Mouse (Mus musculus): Measurements from ENCODE around the gene Spsb3. TPM values are rescaled to one million over a fixed set of nuclear protein-coding genes. Genes with fewer than 3 reads are reported as not detected.
A peak's percentile ranks its signal among the peaks of the same experiment; 100 is the strongest.

Spsb3 gene
- total and polyA plus RNA-seq, 3 experiments = 14.4 to 23.3 (median 21.3) TPM

GRCm38 (mm10) chr17:24937266-24937665 is 50.8 kb downstream of the Spsb3 start:
- in situ Hi-C loops (cut with MboI; ENCODE audit: low pct_ligation_motif_present, low pct_unique_long_range_greater_than_20kb, low sequenced_read_pairs) = no loop called here
- dilution Hi-C loops (cut with MboI; ENCODE audit: extremely low pct_ligation_motif_present, extremely low pct_unique_long_range_greater_than_20kb, low sequenced_read_pairs) = no loop called here
- H3K4me2 ChIP-seq (ENCODE audit: insufficient read depth, low read depth, poor library complexity, severe bottlenecking) = peak overlapping the region; percentile 67
- TF ChIP-seq HCFC1 (IDR thresholded peaks at IDR 0.05; ENCODE audit: low read depth, low read length) (no peak), ZC3H11A (IDR thresholded peaks at IDR 0.05; ENCODE audit: low read depth, low read length) (no peak), MAFK (IDR thresholded peaks at IDR 0.05; ENCODE audit: insufficient replicate concordance, low read length) (no peak), IRF4 (IDR thresholded peaks at IDR 0.05; ENCODE audit: low read depth, low read length) (no peak), RCOR1 (conservative IDR thresholded peaks at IDR 0.05; ENCODE audit: low read depth, low read length) (no peak), RAD21 (IDR thresholded peaks at IDR 0.05; ENCODE audit: low read depth, low read length) (no peak), ZKSCAN1 (IDR thresholded peaks at IDR 0.05; ENCODE audit: borderline replicate concordance, low read depth, low read length) (no peak), CTCF (conservative IDR thresholded peaks at IDR 0.05 in 1 of 2, IDR thresholded peaks at IDR 0.05 in 1 of 2; ENCODE audit: low read depth in 2 of 2, low read length in 2 of 2) (peak in 1 of 2 experiments; percentile 47; a peak in 2 of 4 replicates), ZNF384 (IDR thresholded peaks at IDR 0.05; ENCODE audit: low read depth, low read length) (peak; percentile 59; the same call in 1 of the 2 replicates), JUND (conservative IDR thresholded peaks at IDR 0.05; ENCODE audit: low read depth, low read length) (0 out of 2 replicates have a peak, but pooled peaks have one; percentile 7), CHD1 (IDR thresholded peaks at IDR 0.05; ENCODE audit: low read depth, low read length) (no peak), TCF12 (IDR thresholded peaks at IDR 0.05; ENCODE audit: low read depth, low read length) (no peak), PAX5 (IDR thresholded peaks at IDR 0.05; ENCODE audit: low read length) (no peak), NRF1 (IDR thresholded peaks at IDR 0.05; ENCODE audit: low read depth, low read length) (no peak), MAZ (IDR thresholded peaks at IDR 0.05; ENCODE audit: low read depth, low read length) (no peak), ELF1 (IDR thresholded peaks at IDR 0.05; ENCODE audit: low read depth, low read length) (no peak), CHD2 (IDR thresholded peaks at IDR 0.05; ENCODE audit: low read length) (no peak), USF1 (IDR thresholded peaks at IDR 0.05; ENCODE audit: low read depth, low read length) (no peak), E2F4 (IDR thresholded peaks at IDR 0.05; ENCODE audit: insufficient replicate concordance, low read depth, low read length) (no peak), MXI1 (IDR thresholded peaks at IDR 0.05; ENCODE audit: low read depth, low read length) (no peak), USF2 (conservative IDR thresholded peaks at IDR 0.05; ENCODE audit: low read depth, low read length) (no peak)
- H3K4me1 ChIP-seq (ENCODE audit: control insufficient read depth in 1 of 2, insufficient read depth in 2 of 2) = peaks cover 8 to 43% of the 10 kb centered on the region in 2 experiments; a peak in 3 of 4 replicates
- H3K79me2 ChIP-seq (replicated peaks; ENCODE audit: control insufficient read depth, extremely low read depth, insufficient read depth, poor library complexity, severe bottlenecking) = peaks cover 39% of the 10 kb centered on the region
- H3K27me3 ChIP-seq (replicated peaks) = no peaks in the 10 kb centered on the region
- H3K27ac ChIP-seq (ENCODE audit: insufficient read depth, low read depth) = peak overlapping the region; percentile 65
- H3K9me3 ChIP-seq (replicated peaks; ENCODE audit: low read length) = no peaks in the 10 kb centered on the region
- DNase-seq (ENCODE audit: extremely low read depth) = no peak
- peak overlapping the region; percentile 74 to 99 (median 98) for H3K4me3 ChIP-seq (replicated peaks in 1 of 3; ENCODE audit: low read depth in 2 of 3, low read length in 2 of 3, poor library complexity in 1 of 3)
- H3K9ac ChIP-seq (ENCODE audit: insufficient read depth, low read depth) = peak overlapping the region; percentile 88
- H3K36me3 ChIP-seq (replicated peaks in 1 of 2; ENCODE audit: control insufficient read depth in 1 of 2, insufficient read depth in 1 of 2, low read length in 1 of 2) = peaks cover 5 to 33% of the 10 kb centered on the region in 2 experiments

Other genes starting within 250 kb of the Spsb3 start
Only the 20 nearest of the 29 such genes appear.
- 0.80 and 0.89 TPM in 2 replicates for gene Noxo1, start 190.4 kb upstream of the Spsb3 start, total RNA-seq (2012; rRNA removed)
- 0.47 and 0.54 TPM in 2 replicates for gene Noxo1, start 190.4 kb upstream of the Spsb3 start, total RNA-seq (2014; rRNA removed)
- 0.95 and 2.5 TPM in 2 replicates for gene Noxo1, start 190.4 kb upstream of the Spsb3 start, polyA plus RNA-seq (2012; ENCODE audit: insufficient read length, low read depth)
- gene Tbl3, start 179.0 kb upstream of the Spsb3 start, total RNA-seq (2012; rRNA removed) = 98.0 and 122 TPM in 2 replicates
- 99.7 and 105 TPM in 2 replicates for gene Tbl3, start 179.0 kb upstream of the Spsb3 start, total RNA-seq (2014; rRNA removed)
- 101 and 104 TPM in 2 replicates for gene Tbl3, start 179.0 kb upstream of the Spsb3 start, polyA plus RNA-seq (2012; ENCODE audit: insufficient read length, low read depth)
- gene Rnf151, start 168.6 kb upstream of the Spsb3 start, total RNA-seq (2012; rRNA removed) = 0.38 and 0.59 TPM in 2 replicates
- gene Rnf151, start 168.6 kb upstream of the Spsb3 start, total RNA-seq (2014; rRNA removed) = not detected in 2 replicates
- 0.20 and 0.34 TPM in 2 replicates for gene Rnf151, start 168.6 kb upstream of the Spsb3 start, polyA plus RNA-seq (2012; ENCODE audit: insufficient read length, low read depth)
- gene Rps2, start 168.5 kb upstream of the Spsb3 start, total RNA-seq (2012; rRNA removed) = 5,102 and 6,050 TPM in 2 replicates
- 5,117 and 5,410 TPM in 2 replicates for gene Rps2, start 168.5 kb upstream of the Spsb3 start, total RNA-seq (2014; rRNA removed)
- 1,976 and 2,057 TPM in 2 replicates for gene Rps2, start 168.5 kb upstream of the Spsb3 start, polyA plus RNA-seq (2012; ENCODE audit: insufficient read length, low read depth)
- 188 and 207 TPM in 2 replicates for gene Ndufb10, start 162.2 kb upstream of the Spsb3 start, total RNA-seq (2012; rRNA removed)
- 207 and 208 TPM in 2 replicates for gene Ndufb10, start 162.2 kb upstream of the Spsb3 start, total RNA-seq (2014; rRNA removed)
- gene Ndufb10, start 162.2 kb upstream of the Spsb3 start, polyA plus RNA-seq (2012; ENCODE audit: insufficient read length, low read depth) = 136 and 155 TPM in 2 replicates
- gene Rpl3l, start 158.8 kb upstream of the Spsb3 start, total RNA-seq (2012; rRNA removed) = 0.17 TPM in 1 of 2 replicates, not detected in the other
- 0.24 TPM in 1 of 2 replicates, not detected in the other for gene Rpl3l, start 158.8 kb upstream of the Spsb3 start, total RNA-seq (2014; rRNA removed)
- 0.79 and 0.91 TPM in 2 replicates for gene Rpl3l, start 158.8 kb upstream of the Spsb3 start, polyA plus RNA-seq (2012; ENCODE audit: insufficient read length, low read depth)
- 38.4 and 39.7 TPM in 2 replicates for gene Msrb1, start 150.0 kb upstream of the Spsb3 start, total RNA-seq (2012; rRNA removed)
- 21.3 and 26.9 TPM in 2 replicates for gene Msrb1, start 150.0 kb upstream of the Spsb3 start, total RNA-seq (2014; rRNA removed)
- 60.5 and 70.0 TPM in 2 replicates for gene Msrb1, start 150.0 kb upstream of the Spsb3 start, polyA plus RNA-seq (2012; ENCODE audit: insufficient read length, low read depth)
- 0.30 TPM in 1 of 2 replicates, not detected in the other for gene Hs3st6, start 133.7 kb upstream of the Spsb3 start, total RNA-seq (2012; rRNA removed)
- not detected in 2 replicates for gene Hs3st6, start 133.7 kb upstream of the Spsb3 start, total RNA-seq (2014; rRNA removed)
- not detected in 2 replicates for gene Hs3st6, start 133.7 kb upstream of the Spsb3 start, polyA plus RNA-seq (2012; ENCODE audit: insufficient read length, low read depth)
- 0.08 and 0.30 TPM in 2 replicates for gene Meiob, start 82.4 kb upstream of the Spsb3 start, total RNA-seq (2012; rRNA removed)
- gene Meiob, start 82.4 kb upstream of the Spsb3 start, total RNA-seq (2014; rRNA removed) = 0.22 and 0.40 TPM in 2 replicates
- 0.15 and 0.23 TPM in 2 replicates for gene Meiob, start 82.4 kb upstream of the Spsb3 start, polyA plus RNA-seq (2012; ENCODE audit: insufficient read length, low read depth)
- gene Hagh, start 46.5 kb upstream of the Spsb3 start, total RNA-seq (2012; rRNA removed) = 28.1 and 31.0 TPM in 2 replicates
- gene Hagh, start 46.5 kb upstream of the Spsb3 start, total RNA-seq (2014; rRNA removed) = 27.3 and 28.1 TPM in 2 replicates
- gene Hagh, start 46.5 kb upstream of the Spsb3 start, polyA plus RNA-seq (2012; ENCODE audit: insufficient read length, low read depth) = 18.1 and 18.9 TPM in 2 replicates
- gene Fahd1, start 36.3 kb upstream of the Spsb3 start, total RNA-seq (2012; rRNA removed) = 8.0 and 8.2 TPM in 2 replicates
- 6.3 and 7.3 TPM in 2 replicates for gene Fahd1, start 36.3 kb upstream of the Spsb3 start, total RNA-seq (2014; rRNA removed)
- 5.2 and 5.8 TPM in 2 replicates for gene Fahd1, start 36.3 kb upstream of the Spsb3 start, polyA plus RNA-seq (2012; ENCODE audit: insufficient read length, low read depth)
- 5.5 and 9.8 TPM in 2 replicates for gene Igfals, start 20.6 kb upstream of the Spsb3 start, total RNA-seq (2012; rRNA removed)
- 5.0 and 5.4 TPM in 2 replicates for gene Igfals, start 20.6 kb upstream of the Spsb3 start, total RNA-seq (2014; rRNA removed)
- 5.1 and 6.3 TPM in 2 replicates for gene Igfals, start 20.6 kb upstream of the Spsb3 start, polyA plus RNA-seq (2012; ENCODE audit: insufficient read length, low read depth)
- gene Nubp2, start 294 bp upstream of the Spsb3 start, total RNA-seq (2012; rRNA removed) = 70.9 and 86.9 TPM in 2 replicates
- 74.3 and 89.1 TPM in 2 replicates for gene Nubp2, start 294 bp upstream of the Spsb3 start, total RNA-seq (2014; rRNA removed)
- 109 and 124 TPM in 2 replicates for gene Nubp2, start 294 bp upstream of the Spsb3 start, polyA plus RNA-seq (2012; ENCODE audit: insufficient read length, low read depth)
- 19.7 and 33.1 TPM in 2 replicates for gene Eme2, start 8.4 kb downstream of the Spsb3 start, total RNA-seq (2012; rRNA removed)
- 12.7 and 13.5 TPM in 2 replicates for gene Eme2, start 8.4 kb downstream of the Spsb3 start, total RNA-seq (2014; rRNA removed)
- 16.9 and 19.1 TPM in 2 replicates for gene Eme2, start 8.4 kb downstream of the Spsb3 start, polyA plus RNA-seq (2012; ENCODE audit: insufficient read length, low read depth)
- gene Mrps34, start 8.5 kb downstream of the Spsb3 start, total RNA-seq (2012; rRNA removed) = 57.2 and 61.7 TPM in 2 replicates
- 50.9 and 56.5 TPM in 2 replicates for gene Mrps34, start 8.5 kb downstream of the Spsb3 start, total RNA-seq (2014; rRNA removed)
- 73.5 and 80.5 TPM in 2 replicates for gene Mrps34, start 8.5 kb downstream of the Spsb3 start, polyA plus RNA-seq (2012; ENCODE audit: insufficient read length, low read depth)
- gene Nme3, start 9.9 kb downstream of the Spsb3 start, total RNA-seq (2012; rRNA removed) = 16.7 and 22.0 TPM in 2 replicates
- gene Nme3, start 9.9 kb downstream of the Spsb3 start, total RNA-seq (2014; rRNA removed) = 11.4 and 11.9 TPM in 2 replicates
- gene Nme3, start 9.9 kb downstream of the Spsb3 start, polyA plus RNA-seq (2012; ENCODE audit: insufficient read length, low read depth) = 13.8 and 14.4 TPM in 2 replicates
- gene Mapk8ip3, start 50.3 kb downstream of the Spsb3 start, total RNA-seq (2012; rRNA removed) = 34.1 and 34.2 TPM in 2 replicates
- gene Mapk8ip3, start 50.3 kb downstream of the Spsb3 start, total RNA-seq (2014; rRNA removed) = 14.5 and 15.8 TPM in 2 replicates
- 41.4 and 44.0 TPM in 2 replicates for gene Mapk8ip3, start 50.3 kb downstream of the Spsb3 start, polyA plus RNA-seq (2012; ENCODE audit: insufficient read length, low read depth)
- 33.5 and 48.9 TPM in 2 replicates for gene Jpt2, start 74.0 kb downstream of the Spsb3 start, total RNA-seq (2012; rRNA removed)
- gene Jpt2, start 74.0 kb downstream of the Spsb3 start, total RNA-seq (2014; rRNA removed) = 67.6 and 70.9 TPM in 2 replicates
- 60.2 and 62.9 TPM in 2 replicates for gene Jpt2, start 74.0 kb downstream of the Spsb3 start, polyA plus RNA-seq (2012; ENCODE audit: insufficient read length, low read depth)
- 4.3 and 4.4 TPM in 2 replicates for gene Cramp1l, start 129.1 kb downstream of the Spsb3 start, total RNA-seq (2012; rRNA removed)
- 2.0 and 2.1 TPM in 2 replicates for gene Cramp1l, start 129.1 kb downstream of the Spsb3 start, total RNA-seq (2014; rRNA removed)
- gene Cramp1l, start 129.1 kb downstream of the Spsb3 start, polyA plus RNA-seq (2012; ENCODE audit: insufficient read length, low read depth) = 6.8 and 6.9 TPM in 2 replicates
- 16.6 and 24.4 TPM in 2 replicates for gene Ift140, start 129.4 kb downstream of the Spsb3 start, total RNA-seq (2012; rRNA removed)
- 26.4 and 27.0 TPM in 2 replicates for gene Ift140, start 129.4 kb downstream of the Spsb3 start, total RNA-seq (2014; rRNA removed)
- 33.4 and 34.8 TPM in 2 replicates for gene Ift140, start 129.4 kb downstream of the Spsb3 start, polyA plus RNA-seq (2012; ENCODE audit: insufficient read length, low read depth)

Measured in CH12.LX (cell line).